Mouse (Mus musculus) heart, adult 10 weeks (tissue): ENCODE results near the gene Ubl4a. TPM values are rescaled to one million over a fixed set of nuclear protein-coding genes. Genes with fewer than 3 reads are reported as not detected.

ENCODE experiments used
- polyA plus RNA-seq: library from polyadenylated mRNA; stranded (reverse); fragments of 350-450 nt; fragmentation: Illumina TruSeq; extraction: RNeasy Lipid Tissue Mini Kit (QIAGEN cat#74804); gene quantifications from one replicate; pipeline ENCODE4 v1.2.3, GENCODE M21; 2014; ENCODE audit warnings: low read depth, low replicate concordance

Gene Ubl4a
- 73.7 TPM for polyA plus RNA-seq

DNA sequence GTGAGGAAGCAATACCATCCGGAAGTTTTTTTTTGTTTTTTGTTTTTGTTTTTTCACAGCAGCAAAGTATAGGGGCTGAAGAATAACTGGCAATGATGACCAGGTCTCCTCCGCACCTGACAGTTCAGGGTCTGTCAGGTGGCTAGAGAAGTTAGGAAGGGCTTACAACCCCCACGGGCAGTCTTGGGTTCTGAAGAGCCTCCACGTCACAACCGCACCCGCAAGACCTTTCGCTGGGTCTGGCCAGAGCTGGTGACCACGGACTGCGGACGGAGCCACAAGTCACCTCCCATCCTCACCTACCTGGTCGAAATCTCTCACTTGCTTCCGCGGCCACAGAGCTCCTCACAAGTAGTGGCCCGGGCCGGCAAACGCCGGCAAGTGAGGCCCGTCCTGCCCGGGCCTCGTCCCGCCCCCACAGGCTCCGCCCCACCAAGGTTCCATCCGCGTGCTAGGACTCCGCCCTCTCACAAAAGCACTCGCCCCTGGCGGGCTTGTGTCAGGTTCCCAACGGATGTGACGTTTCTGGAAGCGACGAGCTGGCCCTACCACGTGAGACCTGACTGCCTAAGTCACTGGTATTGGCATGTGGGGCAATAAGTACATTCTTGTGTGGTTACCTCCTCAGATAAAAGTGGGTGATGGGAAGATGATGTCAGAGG, at the start of gene Ubl4a, which contains the start of gene Slc10a3:
Gene Ubl4a, minus strand, starts transcription at position 331 of the 662 bp plus-strand sequence.
Gene Slc10a3, minus strand, starts transcription at position 462 of the 662 bp plus-strand sequence.

DNA sequence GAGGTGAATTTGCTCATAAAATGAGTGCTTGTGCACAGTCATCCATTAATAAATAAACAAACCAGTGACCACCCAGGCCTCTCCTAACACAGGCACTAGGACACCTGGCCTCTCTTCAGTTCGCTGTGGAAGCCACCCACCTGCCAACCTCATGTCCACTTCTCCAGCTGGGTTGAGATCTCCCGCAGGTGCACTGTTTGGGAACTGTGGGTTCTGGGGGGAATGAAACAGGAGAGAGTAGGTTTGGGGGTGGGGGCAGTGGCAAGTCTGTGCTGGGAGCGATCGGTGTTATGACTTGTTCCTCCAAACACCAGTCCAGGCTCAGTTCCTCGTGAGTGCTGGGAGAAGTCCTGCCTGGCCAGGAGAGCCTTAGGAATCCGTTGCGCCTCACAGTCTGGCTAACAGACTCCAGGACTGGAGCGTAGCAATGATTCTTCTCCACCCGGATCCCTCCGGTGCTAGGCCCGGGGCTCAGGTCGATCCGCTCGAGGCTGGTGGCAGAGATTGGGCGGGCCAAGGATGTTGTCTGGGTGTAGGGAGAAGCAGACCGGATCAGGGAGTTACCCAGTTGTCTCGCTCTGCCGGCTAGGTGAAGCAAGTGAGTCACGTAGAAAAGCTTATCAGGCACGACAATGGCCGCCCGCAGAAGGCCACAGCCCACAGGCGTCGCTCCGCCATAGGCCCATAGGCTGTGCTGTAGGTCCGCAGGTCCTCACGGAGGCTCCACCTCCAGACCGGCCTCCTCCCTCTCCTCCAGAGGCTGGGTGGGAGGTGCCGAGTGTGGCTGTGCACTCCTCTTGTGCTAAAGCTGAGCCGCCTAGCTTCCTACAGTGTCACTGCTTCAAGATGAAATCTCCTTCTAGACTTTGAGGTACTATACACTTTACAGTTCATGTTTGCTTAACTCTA, 19.8 kb upstream of the Ubl4a start, which contains the start of the genes Fam3a and Ikbkg:
Gene Fam3a, minus strand, starts transcription at position 738 of the 909 bp plus-strand sequence.
Gene Ikbkg, plus strand, starts transcription at position 756 of the 909 bp plus-strand sequence.

DNA sequence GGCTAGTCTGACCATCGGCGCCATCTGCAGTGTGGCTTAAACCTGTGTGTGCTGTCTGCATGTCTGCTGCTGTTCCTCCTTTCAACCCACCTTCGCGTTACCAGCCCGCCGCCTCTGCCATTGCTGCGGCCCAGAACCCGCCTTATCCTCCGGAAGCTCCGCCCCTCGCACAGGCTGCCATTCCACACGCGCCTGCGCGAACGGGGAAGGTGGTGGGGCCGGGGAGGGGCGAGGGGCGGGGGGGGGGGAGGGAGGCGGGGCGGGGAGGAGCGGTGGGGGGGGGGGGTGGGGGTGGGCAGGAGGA, 19.6 kb downstream of the Ubl4a start, which contains the start of gene Lage3:
Gene Lage3, minus strand, starts transcription at position 152 of the 304 bp plus-strand sequence.

DNA sequence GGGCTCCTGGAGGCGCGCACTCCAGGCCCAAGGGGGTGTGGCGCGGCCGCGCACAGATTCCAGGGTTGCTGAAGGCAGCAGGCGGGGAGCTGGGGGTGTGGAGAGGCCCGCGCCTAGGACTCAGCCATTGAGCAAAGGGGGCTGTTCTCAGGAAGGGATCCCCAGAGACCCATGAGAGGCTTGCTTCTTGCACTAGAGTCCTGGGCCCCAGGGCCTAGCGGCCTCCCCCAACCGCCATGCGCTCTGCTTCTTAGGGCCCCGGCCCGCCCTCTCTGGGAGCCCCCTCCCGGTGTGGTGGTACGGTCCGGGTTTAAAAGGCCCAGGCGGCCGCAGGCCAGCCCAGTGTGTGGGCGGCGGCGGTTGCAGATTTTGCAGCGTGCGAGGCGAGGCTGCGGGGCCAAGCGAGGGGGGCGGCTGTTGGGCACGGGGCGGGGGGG, 44.3 kb downstream of the Ubl4a start, which contains the start of gene Plxna3:
Gene Plxna3, plus strand, starts transcription at position 342 of the 437 bp plus-strand sequence.

Other genes starting within 250 kb of the Ubl4a start
- not detected for gene Opn1mw, start 245.8 kb downstream of the Ubl4a start, polyA plus RNA-seq
- gene Mecp2, start 237.9 kb downstream of the Ubl4a start, polyA plus RNA-seq: 20.1 TPM
- gene Tex28, start 205.4 kb downstream of the Ubl4a start, polyA plus RNA-seq: not detected
- not detected for gene Tktl1, start 196.0 kb downstream of the Ubl4a start, polyA plus RNA-seq
- 157 TPM for gene Flna, start 123.4 kb downstream of the Ubl4a start, polyA plus RNA-seq
- gene Emd, start 118.5 kb downstream of the Ubl4a start, polyA plus RNA-seq: 58.3 TPM
- 920 TPM for gene Rpl10, start 102.4 kb downstream of the Ubl4a start, polyA plus RNA-seq
- gene Taz, start 91.3 kb downstream of the Ubl4a start, polyA plus RNA-seq: 89.4 TPM
- 20.8 TPM for gene Dnase1l1, start 90.9 kb downstream of the Ubl4a start, polyA plus RNA-seq
- 178 TPM for gene Atp6ap1, start 76.1 kb downstream of the Ubl4a start, polyA plus RNA-seq
- gene Gdi1, start 68.2 kb downstream of the Ubl4a start, polyA plus RNA-seq: 84.5 TPM
- 33.4 TPM for gene Fam50a, start 60.2 kb downstream of the Ubl4a start, polyA plus RNA-seq
- 2.0 TPM for gene Plxna3, start 44.2 kb downstream of the Ubl4a start, polyA plus RNA-seq
- 31.3 TPM for gene Lage3, start 19.6 kb downstream of the Ubl4a start, polyA plus RNA-seq
- 7.1 TPM for gene Slc10a3, start 131 bp upstream of the Ubl4a start, polyA plus RNA-seq
- 25.7 TPM for gene Fam3a, start 20.1 kb upstream of the Ubl4a start, polyA plus RNA-seq
- 23.9 TPM for gene Ikbkg, start 20.1 kb upstream of the Ubl4a start, polyA plus RNA-seq
- 8.7 TPM for gene G6pdx, start 56.0 kb upstream of the Ubl4a start, polyA plus RNA-seq
- not detected for gene Gm6880, start 108.2 kb upstream of the Ubl4a start, polyA plus RNA-seq
- gene Olfr1326-ps1, start 201.7 kb upstream of the Ubl4a start, polyA plus RNA-seq: not detected
- gene Olfr1325, start 219.5 kb upstream of the Ubl4a start, polyA plus RNA-seq: not detected